Mouse (Mus musculus): ENCODE measurements around the gene Prr13.

Prr13 gene

GRCm38 (mm10) chr15:102505073-102505769 is 46.4 kb downstream of the Prr13 start:
- no peak for DNase-seq (ENCODE audit: low spot score)

- DNase-seq (ENCODE audit: low spot score): no peak
These were observed 47.1 kb downstream of the Prr13 start for GRCm38 (mm10) chr15:102505770-102506463.

- DNase-seq (ENCODE audit: low spot score): no peak
These were observed 47.6 kb downstream of the Prr13 start for GRCm38 (mm10) chr15:102506464-102506830.

- DNase-seq (ENCODE audit: low spot score): no peak
These were observed 48.0 kb downstream of the Prr13 start for GRCm38 (mm10) chr15:102506864-102507263.

- DNase-seq (ENCODE audit: low spot score): no peak
These were observed 48.7 kb downstream of the Prr13 start for GRCm38 (mm10) chr15:102507561-102507960.

GRCm38 (mm10) chr15:102508336-102508735 is 49.5 kb downstream of the Prr13 start:
- no peak for DNase-seq (ENCODE audit: low spot score)

DNA sequence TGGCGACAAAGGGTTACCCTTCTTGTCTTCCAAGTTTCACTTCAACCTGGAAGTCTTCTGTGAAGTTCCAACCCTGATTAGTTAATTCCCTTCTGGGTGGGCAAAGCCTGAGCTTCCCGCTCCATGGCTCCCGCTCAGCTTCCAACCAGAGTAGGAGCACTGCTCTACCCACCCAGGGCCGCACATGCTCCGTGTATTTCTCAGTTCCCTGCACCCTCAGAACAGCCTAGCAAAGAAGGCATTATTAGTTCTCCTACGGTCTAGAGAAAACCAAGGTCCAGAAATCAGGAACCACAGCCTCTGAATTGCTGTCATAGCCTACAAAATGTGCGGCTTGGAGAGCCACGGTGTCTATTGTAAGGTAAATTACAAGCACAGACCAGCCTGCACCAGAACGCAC is 51.3 kb downstream of the Prr13 start:
- no peak for DNase-seq (ENCODE audit: low spot score)

- DNase-seq (ENCODE audit: low spot score): peak; percentile 75
These were observed 51.9 kb downstream of the Prr13 start for GRCm38 (mm10) chr15:102510590-102511284.

GRCm38 (mm10) chr15:102511285-102511833 is 52.5 kb downstream of the Prr13 start:
- no peak for DNase-seq (ENCODE audit: low spot score)

DNA sequence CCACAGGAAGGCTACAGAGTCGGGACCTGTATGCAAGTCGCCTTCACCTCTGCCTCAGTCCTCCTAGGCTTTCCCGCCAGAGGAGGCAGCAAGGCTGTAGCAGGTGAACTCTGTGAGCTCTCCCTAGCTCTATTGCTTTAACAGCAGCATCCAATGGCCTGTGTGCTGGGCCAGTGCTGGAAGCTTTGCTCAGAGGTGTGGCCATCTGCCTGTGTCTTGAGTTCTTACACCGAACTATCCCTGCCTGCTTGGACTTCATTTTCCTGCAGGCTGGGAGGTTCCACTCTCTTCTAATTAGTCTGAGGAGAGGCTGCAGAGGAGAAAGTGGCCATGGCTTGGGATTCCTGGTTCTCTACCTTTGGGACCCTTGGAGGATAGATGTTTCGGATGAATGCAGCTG is 53.2 kb downstream of the Prr13 start:
- DNase-seq (ENCODE audit: low spot score): no peak
